23 mouse cellular contexts compared by ENCODE assay signal in the genomic region with DNA sequence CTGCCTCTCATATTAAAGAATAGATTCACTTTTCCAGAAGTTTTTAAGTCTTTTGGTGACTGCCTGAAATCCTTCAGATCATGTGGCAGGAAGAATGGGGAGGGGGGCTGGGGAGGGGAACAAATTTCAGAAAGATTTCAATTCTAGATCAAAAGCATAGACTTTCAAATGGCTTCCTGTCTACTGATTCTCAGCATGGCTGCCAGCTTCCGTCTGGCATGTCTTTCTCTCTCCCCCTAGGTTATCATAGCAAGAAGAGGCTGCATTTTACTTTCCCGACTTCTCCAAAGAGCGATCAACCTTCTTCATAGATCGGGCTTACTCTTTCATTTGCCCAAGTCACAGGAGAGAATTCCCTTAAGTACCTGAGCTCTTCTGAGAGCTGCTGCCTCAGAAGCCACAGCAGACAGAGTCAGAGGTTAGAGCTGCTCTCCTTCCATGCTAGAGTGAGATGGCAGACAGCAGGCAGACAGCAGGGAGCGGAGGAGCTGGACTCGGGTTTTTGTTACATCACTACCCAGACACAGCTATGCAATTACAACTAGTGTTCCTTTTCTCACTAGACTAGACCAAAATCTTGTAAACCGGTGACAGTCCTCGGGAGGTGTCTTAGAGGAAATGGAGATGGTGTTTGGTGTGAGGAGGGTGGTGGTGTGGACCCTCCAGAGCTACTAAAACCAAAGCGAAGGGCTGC.
DNase-seq lines count a peak whose midpoint lies in the region; ATAC-seq and TF ChIP-seq lines count a peak whose summit lies in the region.
"Had no signal": no experiment of that assay in that cellular context is flagged by ENCODE, and none has a peak within 500 bp of the region (broad histone marks: within the 10 kb centered on the region; RNA-seq: fewer than 3 reads in every experiment).

No protein-coding gene starts in this region.

- H3K9ac ChIP-seq in kidney, postnatal 0 days (ENCODE audit: low read depth, low read length), result no peak overlapping the region
- no peak overlapping the region for H3K9ac ChIP-seq in kidney, embryonic 14.5 days (ENCODE audit: low read depth, low read length)
- H3K9ac ChIP-seq in hindbrain, embryonic 11.5 days (ENCODE audit: low read depth, low read length), result no peak overlapping the region
- H3K9ac ChIP-seq: embryonic facial prominence, embryonic 13.5 days; forebrain, embryonic 13.5 days; liver, embryonic 15.5 days; lung, embryonic 15.5 days had no signal

- TF ChIP-seq CTCF in kidney, postnatal 0 days (IDR thresholded peaks at IDR 0.05; ENCODE audit: low read depth), result no peak

- no peak overlapping the region for H3K4me2 ChIP-seq in kidney, postnatal 0 days (ENCODE audit: low read length)
- H3K4me2 ChIP-seq in kidney, embryonic 14.5 days (replicated peaks; ENCODE audit: low read depth, low read length), result no peak overlapping the region
- no peak overlapping the region for H3K4me2 ChIP-seq in hindbrain, embryonic 11.5 days (replicated peaks; ENCODE audit: low read depth, low read length)
- H3K4me2 ChIP-seq: embryonic facial prominence, embryonic 13.5 days; forebrain, embryonic 13.5 days; heart, embryonic 11.5 days; liver, embryonic 15.5 days; lung, embryonic 15.5 days had no signal

- ATAC-seq in kidney, postnatal 0 days (replicated peaks; ENCODE audit: low FRiP score, low read depth), result no peak
- no peak for ATAC-seq in kidney, embryonic 14.5 days (ENCODE audit: low FRiP score, low TSS enrichment)
- ATAC-seq in hindbrain, embryonic 11.5 days (ENCODE audit: low FRiP score), result no peak
- ATAC-seq: forebrain, embryonic 13.5 days; hindbrain, embryonic 16.5 days had no signal

- H3K4me3 ChIP-seq in kidney, postnatal 0 days (replicated peaks; ENCODE audit: low read depth, low read length), result no peak overlapping the region
- no peak overlapping the region for H3K4me3 ChIP-seq in kidney, embryonic 14.5 days (ENCODE audit: low read length)
- H3K4me3 ChIP-seq in hindbrain, embryonic 11.5 days (ENCODE audit: low read depth, low read length), result no peak overlapping the region
- H3K4me3 ChIP-seq in limb, embryonic 10.5 days, result no peak overlapping the region
- H3K4me3 ChIP-seq: embryonic facial prominence, embryonic 13.5 days; forebrain, embryonic 13.5 days; gastrocnemius, adult 2 months; liver, embryonic 15.5 days; lung, embryonic 15.5 days; midbrain, embryonic 10.5 days had no signal

- H3K36me3 ChIP-seq in kidney, postnatal 0 days (ENCODE audit: insufficient read depth, low read length), result no peaks in the 10 kb centered on the region
- no peaks in the 10 kb centered on the region for H3K36me3 ChIP-seq in kidney, embryonic 14.5 days (ENCODE audit: control insufficient read depth, insufficient read depth, low read length)
- no peaks in the 10 kb centered on the region for H3K36me3 ChIP-seq in hindbrain, embryonic 11.5 days (ENCODE audit: control insufficient read depth, insufficient read depth, low read length)
- H3K36me3 ChIP-seq in limb, embryonic 10.5 days, result no peaks in the 10 kb centered on the region
- H3K36me3 ChIP-seq: embryonic facial prominence, embryonic 13.5 days; liver, embryonic 15.5 days; lung, embryonic 15.5 days; midbrain, embryonic 10.5 days had no signal

- H3K9me3 ChIP-seq in kidney, postnatal 0 days (replicated peaks; ENCODE audit: low read length), result no peaks in the 10 kb centered on the region
- H3K9me3 ChIP-seq in kidney, embryonic 14.5 days (ENCODE audit: control insufficient read depth, low read length), result no peaks in the 10 kb centered on the region
- no peaks in the 10 kb centered on the region for H3K9me3 ChIP-seq in hindbrain, embryonic 11.5 days (ENCODE audit: control insufficient read depth, low read length)
- no peaks in the 10 kb centered on the region for H3K9me3 ChIP-seq in limb, embryonic 10.5 days (replicated peaks)
- H3K9me3 ChIP-seq: embryonic facial prominence, embryonic 13.5 days; forebrain, embryonic 13.5 days; liver, embryonic 15.5 days; lung, embryonic 15.5 days; midbrain, embryonic 10.5 days had no signal

- 73% methylated on average over 9 of the region's 9 CpGs for WGBS in kidney, postnatal 0 days
- WGBS in kidney, embryonic 14.5 days, result 65% methylated on average over 9 of the region's 9 CpGs
- WGBS in hindbrain, embryonic 11.5 days, result 73% methylated on average over 9 of the region's 9 CpGs
- 80% methylated on average over 9 of the region's 9 CpGs for WGBS in limb, embryonic 10.5 days

- H3K27me3 ChIP-seq in kidney, postnatal 0 days (ENCODE audit: insufficient read depth, low read length), result no peaks in the 10 kb centered on the region
- no peaks in the 10 kb centered on the region for H3K27me3 ChIP-seq in kidney, embryonic 14.5 days (ENCODE audit: control insufficient read depth, insufficient read depth, low read length)
- no peaks in the 10 kb centered on the region for H3K27me3 ChIP-seq in hindbrain, embryonic 11.5 days (ENCODE audit: control insufficient read depth, insufficient read depth, low read length)
- no peaks in the 10 kb centered on the region for H3K27me3 ChIP-seq in limb, embryonic 10.5 days (ENCODE audit: low read depth, poor library complexity, severe bottlenecking)
- H3K27me3 ChIP-seq: embryonic facial prominence, embryonic 13.5 days; forebrain, embryonic 13.5 days; liver, embryonic 15.5 days; lung, embryonic 15.5 days had no signal

- no peak overlapping the region for H3K27ac ChIP-seq in kidney, postnatal 0 days
- no peak overlapping the region for H3K27ac ChIP-seq in kidney, embryonic 14.5 days (ENCODE audit: low read depth, low read length)
- H3K27ac ChIP-seq in hindbrain, embryonic 11.5 days (ENCODE audit: low read depth, low read length), result no peak overlapping the region
- H3K27ac ChIP-seq in limb, embryonic 10.5 days, result no peak overlapping the region
- H3K27ac ChIP-seq: embryonic facial prominence, embryonic 13.5 days; forebrain, embryonic 13.5 days; gastrocnemius, adult 2 months; liver, embryonic 15.5 days; lung, embryonic 15.5 days; midbrain, embryonic 10.5 days had no signal

- no peaks in the 10 kb centered on the region for H3K4me1 ChIP-seq in kidney, postnatal 0 days (replicated peaks; ENCODE audit: insufficient read depth, low read length)
- H3K4me1 ChIP-seq in kidney, embryonic 14.5 days (ENCODE audit: control insufficient read depth, insufficient read depth, low read length), result no peaks in the 10 kb centered on the region
- H3K4me1 ChIP-seq in hindbrain, embryonic 11.5 days (replicated peaks; ENCODE audit: control insufficient read depth, insufficient read depth, low read length), result no peaks in the 10 kb centered on the region
- no peaks in the 10 kb centered on the region for H3K4me1 ChIP-seq in limb, embryonic 10.5 days
- H3K4me1 ChIP-seq: embryonic facial prominence, embryonic 13.5 days; forebrain, embryonic 13.5 days; liver, embryonic 15.5 days; lung, embryonic 15.5 days; midbrain, embryonic 10.5 days had no signal

- DNase-seq in kidney, postnatal 0 days (ENCODE audit: low spot score), result peak; percentile 3
- peak; percentile 50 for DNase-seq in CD4-positive, CD25-positive, alpha-beta regulatory T cell, adult 2 months (ENCODE audit: low read depth, low spot score)
- peak; percentile 28 for DNase-seq in T-cell, adult 2 months (ENCODE audit: low spot score)
- DNase-seq in induced T-regulatory cell, adult 2 months (ENCODE audit: low read depth), result peak; percentile 12
- no peak for DNase-seq in hindbrain, embryonic 11.5 days (ENCODE audit: low spot score)
- DNase-seq in limb, embryonic 10.5 days (ENCODE audit: low spot score), result no peak
- no peak for DNase-seq in spleen, postnatal 4 days (ENCODE audit: low spot score in 2 of 2)
- DNase-seq: adrenal gland, adult 2 months; cerebellum, adult 9-10 months; gastrocnemius, adult 2 months; kidney, adult 11 months; left cerebral cortex, postnatal 4 days; liver; lung, postnatal 36 days; right cerebral cortex, postnatal 25 days had no signal

Comparison
In these comparisons a context has a peak if more than half of its experiments do, and no peak if none do; other contexts are left out.
1. DNase-seq: peak in kidney, postnatal 0 days (single experiment), CD4-positive, CD25-positive, alpha-beta regulatory T cell, adult 2 months (single experiment), T-cell, adult 2 months (single experiment) and induced T-regulatory cell, adult 2 months (single experiment); none in hindbrain, embryonic 11.5 days (single experiment), limb, embryonic 10.5 days (single experiment) and spleen, postnatal 4 days (0 of 2).